Mouse (Mus musculus) embryonic facial prominence, embryonic 15.5 days (tissue): ENCODE data around the gene Itga9. TPM values are rescaled to one million over a fixed set of nuclear protein-coding genes. Genes with fewer than 3 reads are reported as not detected.

ENCODE experiments used
- ATAC-seq: fragments of 200-750 bp; cut with Nextera tagmentation; 2 replicates; pipeline ENCODE4 v1.8.0; 2017; ENCODE audit warnings: low read depth, moderate TSS enrichment; ENCODE audit not compliant: insufficient number of reproducible peaks, low FRiP score, low TSS enrichment
- H3K27ac ChIP-seq: fragments of 300-500 bp; sonication (generic); replicated peaks from 2 replicates; pipeline ENCODE4 v1.5.1; 2015; ENCODE audit warnings: mild to moderate bottlenecking, inconsistent platforms
- H3K27me3 ChIP-seq: fragments of 300-500 bp; sonication (generic); 2 replicates; pipeline ENCODE4 v1.6.1; 2015; ENCODE audit warnings: inconsistent platforms
- H3K36me3 ChIP-seq: fragments of 300-500 bp; sonication (generic); 2 replicates; pipeline ENCODE4 v1.6.1; 2015; ENCODE audit warnings: mild to moderate bottlenecking, inconsistent platforms
- H3K4me1 ChIP-seq: fragments of 300-500 bp; sonication (generic); 2 replicates; pipeline ENCODE4 v1.6.1; 2015; ENCODE audit warnings: inconsistent platforms
- H3K4me2 ChIP-seq: fragments of 300-500 bp; sonication (generic); replicated peaks from 2 replicates; pipeline ENCODE4 v1.6.1; 2015; ENCODE audit warnings: mild to moderate bottlenecking, inconsistent platforms
- H3K4me3 ChIP-seq: fragments of 300-500 bp; sonication (generic); replicated peaks from 2 replicates; pipeline ENCODE4 v1.5.1; 2015; ENCODE audit warnings: mild to moderate bottlenecking, inconsistent platforms
- H3K9ac ChIP-seq: fragments of 300-500 bp; sonication (generic); 2 replicates; pipeline ENCODE4 v1.6.1; 2015; ENCODE audit warnings: inconsistent platforms
- H3K9me3 ChIP-seq: fragments of 300-500 bp; sonication (generic); replicated peaks from 2 replicates; pipeline ENCODE4 v1.6.1; 2016; ENCODE audit warnings: inconsistent platforms
- WGBS: fragments of 180-500 bp; shearing (Covaris S2); methylation state at CpG from one replicate; pipeline ENCODE4 v1.1.7; 2015; 5-methylcytosine and 5-hydroxymethylcytosine counted together
- polyA plus RNA-seq: library from polyadenylated mRNA; unstranded; fragments of >200 nt; fragmentation: Nextera tagmentation; extraction: Ambion mirVana; gene quantifications from 2 replicates; pipeline ENCODE4 v1.2.1, GENCODE M21; 2015

Itga9 gene
- polyA plus RNA-seq, 1 experiment from 2014 or later, result 14.7 TPM

DNA sequence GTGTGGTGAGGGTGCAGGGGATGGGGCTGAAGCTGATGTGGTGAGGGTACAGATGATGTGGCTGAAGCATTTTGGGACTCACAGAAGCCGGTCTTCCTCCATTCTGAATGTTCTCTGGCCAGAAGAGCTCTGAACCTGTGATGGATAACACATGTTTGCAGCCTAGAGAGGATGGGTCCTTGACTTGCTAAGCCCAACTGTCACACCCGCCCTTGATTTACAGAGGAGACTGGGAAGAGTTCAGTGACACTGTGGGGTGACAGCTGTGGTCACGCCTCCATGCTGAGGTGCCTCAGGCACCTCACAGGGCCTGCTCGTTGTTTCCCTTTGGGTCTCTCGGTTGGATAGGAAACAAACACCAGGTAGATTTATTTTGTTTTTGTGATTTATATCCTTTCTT lies 238.5 kb downstream of the Itga9 start:
- Histone ChIP-seq H3K27ac (no peak overlapping the region), H3K4me2 (no peak overlapping the region), H3K9ac (no peak overlapping the region), H3K27me3 (no peaks in the 10 kb centered on the region), H3K4me1 (0 out of 2 replicates have a peak, but pooled peaks cover 10% of the 10 kb centered on the region), H3K4me3 (no peak overlapping the region), H3K9me3 (no peaks in the 10 kb centered on the region), H3K36me3 (peaks cover 2% of the 10 kb centered on the region; the same call in 1 of the 2 replicates)
- 70% methylated on average over 5 of the region's 5 CpGs for WGBS
- ATAC-seq, result no peak

DNA sequence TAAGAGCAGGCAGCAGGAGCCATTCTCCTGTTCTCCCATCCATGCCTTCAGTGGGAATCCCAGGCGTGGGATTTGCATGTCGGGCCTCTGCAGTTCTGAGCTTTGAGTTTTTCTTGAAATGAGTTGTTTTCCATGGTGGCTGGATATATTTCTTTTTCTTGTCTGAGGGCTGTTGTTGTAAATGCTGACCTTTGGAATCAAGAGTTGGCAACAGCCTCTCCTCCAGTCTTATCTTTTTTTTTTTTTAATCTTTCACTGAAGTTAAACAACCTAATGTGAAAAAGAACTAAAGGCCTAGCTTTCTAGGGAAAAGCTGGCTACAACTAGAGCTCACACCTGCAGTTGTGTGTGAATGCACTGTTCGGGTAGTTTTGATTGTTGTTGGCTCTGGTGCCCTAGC lies 240.3 kb downstream of the Itga9 start:
- no peak overlapping the region for H3K4me2 ChIP-seq
- H3K9me3 ChIP-seq, result no peaks in the 10 kb centered on the region
- WGBS, result 78% methylated on average over 3 of the region's 3 CpGs
- H3K36me3 ChIP-seq, result peaks cover 6% of the 10 kb centered on the region; the same call in 1 of the 2 replicates
- no peak for ATAC-seq
- no peak overlapping the region for H3K27ac ChIP-seq
- H3K27me3 ChIP-seq, result no peaks in the 10 kb centered on the region
- no peak overlapping the region for H3K4me3 ChIP-seq
- 0 out of 2 replicates have a peak, but pooled peaks cover 5% of the 10 kb centered on the region for H3K4me1 ChIP-seq
- no peak overlapping the region for H3K9ac ChIP-seq

- 59% methylated on average over 9 of the region's 9 CpGs for WGBS
- ATAC-seq, result no peak
These were observed 250.2 kb downstream of the Itga9 start for GRCm38 (mm10) chr9:118856665-118857064.

GRCm38 (mm10) chr9:118860613-118861141 lies 254.2 kb downstream of the Itga9 start:
- H3K4me2 ChIP-seq, result no peak overlapping the region
- no peak overlapping the region for H3K4me3 ChIP-seq
- WGBS, result 53% methylated on average over 12 of the region's 12 CpGs
- no peak for ATAC-seq
- H3K27ac ChIP-seq, result no peak overlapping the region
- H3K4me1 ChIP-seq, result peaks cover 29% of the 10 kb centered on the region
- no peaks in the 10 kb centered on the region for H3K27me3 ChIP-seq
- H3K9me3 ChIP-seq, result no peaks in the 10 kb centered on the region
- H3K9ac ChIP-seq, result no peak overlapping the region
- H3K36me3 ChIP-seq, result no peaks in the 10 kb centered on the region

More at GRCm38 (mm10) chr9:118856665-118857064, 250.2 kb downstream of the Itga9 start:
- H3K36me3 ChIP-seq, result no peaks in the 10 kb centered on the region; the same call in 1 of the 2 replicates
- H3K4me3 ChIP-seq, result no peak overlapping the region
- H3K9me3 ChIP-seq, result no peaks in the 10 kb centered on the region
- H3K4me1 ChIP-seq, result peaks cover 11% of the 10 kb centered on the region
- no peak overlapping the region for H3K4me2 ChIP-seq
- no peaks in the 10 kb centered on the region for H3K27me3 ChIP-seq
- no peak overlapping the region for H3K27ac ChIP-seq
- no peak overlapping the region for H3K9ac ChIP-seq

DNA sequence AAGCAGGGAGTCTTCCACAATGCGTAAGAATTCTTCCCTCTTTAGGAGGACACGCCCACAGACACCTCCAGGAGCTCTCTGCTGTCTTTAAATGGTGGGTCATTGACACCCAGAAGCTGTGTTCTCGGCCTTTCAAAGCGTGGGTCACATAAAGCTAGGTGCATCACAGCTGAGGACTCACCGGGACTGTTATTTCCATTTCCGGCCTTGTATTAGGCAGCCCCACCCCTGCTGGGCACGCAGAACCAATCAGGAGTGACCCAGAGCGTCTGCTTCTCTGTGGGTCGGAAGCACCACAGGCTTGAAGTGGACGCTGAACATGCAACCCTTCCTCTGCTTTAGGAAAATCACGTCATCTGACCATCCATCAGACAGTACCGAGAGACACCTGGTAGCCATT lies 255.7 kb downstream of the Itga9 start:
- Histone ChIP-seq H3K27ac (no peak overlapping the region), H3K4me1 (peaks cover 29% of the 10 kb centered on the region), H3K4me2 (no peak overlapping the region), H3K9me3 (no peaks in the 10 kb centered on the region), H3K9ac (no peak overlapping the region), H3K4me3 (no peak overlapping the region), H3K27me3 (no peaks in the 10 kb centered on the region), H3K36me3 (no peaks in the 10 kb centered on the region)
- 43% methylated on average over 12 of the region's 12 CpGs for WGBS
- ATAC-seq, result no peak

DNA sequence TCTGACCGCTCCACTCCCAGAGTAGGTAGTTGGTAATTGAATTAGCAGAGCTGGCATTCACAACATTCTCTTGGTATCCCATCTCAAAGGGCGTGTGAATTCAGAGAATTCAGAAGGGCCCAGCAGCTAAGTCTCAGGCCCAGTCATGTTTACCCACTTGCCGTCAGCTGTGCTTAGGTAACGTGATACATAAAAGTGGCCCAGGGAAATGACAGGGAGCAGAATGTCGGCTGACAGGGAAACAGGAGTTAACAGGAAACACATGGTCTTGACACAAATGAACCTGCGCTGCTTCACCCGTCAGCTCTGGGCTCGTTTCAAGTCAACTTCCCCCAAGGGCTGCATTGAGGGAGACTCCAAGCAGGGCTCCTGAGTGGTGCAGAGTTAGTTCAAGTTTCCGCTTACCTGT lies 256.4 kb downstream of the Itga9 start:
- no peaks in the 10 kb centered on the region for H3K9me3 ChIP-seq
- H3K27ac ChIP-seq, result no peak overlapping the region
- WGBS, result 21% methylated on average over 9 of the region's 9 CpGs
- H3K4me3 ChIP-seq, result no peak overlapping the region
- H3K4me2 ChIP-seq, result no peak overlapping the region
- H3K36me3 ChIP-seq, result no peaks in the 10 kb centered on the region
- no peak overlapping the region for H3K9ac ChIP-seq
- peaks cover 29% of the 10 kb centered on the region for H3K4me1 ChIP-seq
- H3K27me3 ChIP-seq, result no peaks in the 10 kb centered on the region
- peak; percentile 49; the same call in 1 of the 2 replicates for ATAC-seq

GRCm38 (mm10) chr9:118863528-118863927 lies 257.0 kb downstream of the Itga9 start:
- ATAC-seq, result no peak
- no peak overlapping the region for H3K27ac ChIP-seq

GRCm38 (mm10) chr9:118866949-118867348 lies 260.5 kb downstream of the Itga9 start:
- no peak for ATAC-seq
- no peak overlapping the region for H3K4me2 ChIP-seq
- H3K9me3 ChIP-seq, result no peaks in the 10 kb centered on the region
- H3K36me3 ChIP-seq, result 0 out of 2 replicates have a peak, but pooled peaks cover 8% of the 10 kb centered on the region
- WGBS, result 98% methylated on average over 2 of the region's 2 CpGs
- H3K4me1 ChIP-seq, result peaks cover 15% of the 10 kb centered on the region
- H3K9ac ChIP-seq, result no peak overlapping the region
- H3K27ac ChIP-seq, result no peak overlapping the region
- H3K27me3 ChIP-seq, result no peaks in the 10 kb centered on the region
- no peak overlapping the region for H3K4me3 ChIP-seq

More at GRCm38 (mm10) chr9:118863528-118863927, 257.0 kb downstream of the Itga9 start:
- Histone ChIP-seq H3K36me3 (no peaks in the 10 kb centered on the region), H3K4me1 (peaks cover 29% of the 10 kb centered on the region), H3K4me2 (no peak overlapping the region), H3K27me3 (no peaks in the 10 kb centered on the region), H3K9ac (no peak overlapping the region), H3K4me3 (no peak overlapping the region), H3K9me3 (no peaks in the 10 kb centered on the region)
- 88% methylated on average over 8 of the region's 8 CpGs for WGBS

DNA sequence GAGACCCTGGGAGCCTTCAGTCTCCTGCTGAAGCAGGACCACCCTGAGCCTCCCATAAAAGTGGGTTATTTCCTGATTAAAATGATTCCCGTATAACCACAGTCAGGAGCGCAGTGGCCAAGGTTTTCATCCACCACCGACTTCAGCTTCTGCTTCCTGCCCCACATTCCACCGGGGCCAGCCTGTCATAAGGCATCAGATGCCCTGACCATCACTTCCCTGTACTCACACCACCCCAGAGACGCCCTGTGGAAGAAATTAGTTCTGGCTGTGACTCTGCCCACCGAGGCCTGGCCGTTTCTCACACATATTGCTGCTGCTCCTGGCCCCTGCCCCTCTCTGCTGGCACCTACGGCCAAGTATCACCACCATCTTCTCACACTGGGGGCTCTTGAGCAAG lies 261.4 kb downstream of the Itga9 start:
- 55% methylated on average over 8 of the region's 8 CpGs for WGBS
- peak; percentile 16; the same call in 1 of the 2 replicates for ATAC-seq
- Histone ChIP-seq H3K36me3 (0 out of 2 replicates have a peak, but pooled peaks cover 10% of the 10 kb centered on the region), H3K9ac (no peak overlapping the region), H3K27ac (no peak overlapping the region), H3K27me3 (no peaks in the 10 kb centered on the region), H3K9me3 (no peaks in the 10 kb centered on the region), H3K4me2 (no peak overlapping the region), H3K4me3 (no peak overlapping the region), H3K4me1 (peaks cover 6% of the 10 kb centered on the region)

GRCm38 (mm10) chr9:118871089-118871488 lies 264.6 kb downstream of the Itga9 start:
- no peaks in the 10 kb centered on the region for H3K9me3 ChIP-seq
- H3K4me1 ChIP-seq, result peaks cover 18% of the 10 kb centered on the region
- WGBS, result 51% methylated on average over 4 of the region's 4 CpGs
- no peak overlapping the region for H3K9ac ChIP-seq
- no peak overlapping the region for H3K27ac ChIP-seq
- H3K27me3 ChIP-seq, result no peaks in the 10 kb centered on the region
- H3K36me3 ChIP-seq, result peaks cover 18% of the 10 kb centered on the region; the same call in 1 of the 2 replicates
- H3K4me2 ChIP-seq, result no peak overlapping the region
- ATAC-seq, result no peak
- H3K4me3 ChIP-seq, result no peak overlapping the region

- Histone ChIP-seq H3K27ac (no peak overlapping the region), H3K27me3 (no peaks in the 10 kb centered on the region), H3K4me2 (no peak overlapping the region), H3K4me1 (peaks cover 35% of the 10 kb centered on the region), H3K9ac (no peak overlapping the region), H3K9me3 (no peaks in the 10 kb centered on the region), H3K36me3 (peaks cover 20% of the 10 kb centered on the region), H3K4me3 (no peak overlapping the region)
- no peak for ATAC-seq
- WGBS, result 62% methylated on average over 12 of the region's 12 CpGs
These were observed 266.5 kb downstream of the Itga9 start for GRCm38 (mm10) chr9:118873031-118873430.

DNA sequence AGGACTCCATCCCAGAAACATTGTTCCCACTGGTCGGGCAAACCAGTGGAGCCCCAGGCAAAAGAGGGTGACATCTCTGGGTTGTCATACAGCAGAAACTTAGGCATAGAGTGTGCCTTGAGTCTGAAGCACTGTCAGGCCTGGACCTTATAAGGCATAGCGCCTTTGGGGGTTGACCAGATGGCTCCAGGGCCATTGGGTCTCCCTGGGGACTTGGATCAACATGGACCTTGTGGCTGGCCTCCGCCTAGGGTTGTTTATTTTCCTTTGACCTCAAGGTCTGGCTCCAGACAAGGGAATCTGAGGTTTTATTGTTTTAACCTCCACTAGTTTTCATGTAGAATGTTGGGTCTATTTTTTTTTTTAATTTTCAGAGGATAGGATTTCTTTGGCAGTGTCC lies 267.1 kb downstream of the Itga9 start:
- Histone ChIP-seq H3K4me1 (peaks cover 35% of the 10 kb centered on the region), H3K4me3 (no peak overlapping the region), H3K9ac (no peak overlapping the region), H3K4me2 (no peak overlapping the region), H3K36me3 (peaks cover 26% of the 10 kb centered on the region), H3K27ac (no peak overlapping the region), H3K9me3 (no peaks in the 10 kb centered on the region), H3K27me3 (no peaks in the 10 kb centered on the region)
- 83% methylated on average over 3 of the region's 3 CpGs for WGBS
- no peak for ATAC-seq
